Mouse (Mus musculus) liver, embryonic 15.5 days (tissue): ENCODE measurements around the gene Ccdc189. TPM values are rescaled to one million over a fixed set of nuclear protein-coding genes. Genes with fewer than 3 reads are reported as not detected.

Experiments
- ATAC-seq: fragments of 200-750 bp; cut with Nextera tagmentation; 2 replicates; pipeline ENCODE4 v1.8.0; 2017; ENCODE audit warnings: moderate number of reproducible peaks, mild to moderate bottlenecking, moderate library complexity; ENCODE audit not compliant: insufficient read depth
- H3K27ac ChIP-seq: fragments of 300-500 bp; sonication (generic); replicated peaks from 2 replicates; pipeline ENCODE4 v1.5.1; 2015; ENCODE audit warnings: mild to moderate bottlenecking, inconsistent platforms
- H3K27me3 ChIP-seq: fragments of 300-500 bp; sonication (generic); 2 replicates; pipeline ENCODE4 v1.6.1; 2015; ENCODE audit warnings: mild to moderate bottlenecking, inconsistent platforms
- H3K36me3 ChIP-seq: fragments of 300-500 bp; sonication (generic); replicated peaks from 2 replicates; pipeline ENCODE4 v1.6.1; 2015; ENCODE audit warnings: moderate library complexity, mild to moderate bottlenecking, inconsistent platforms
- H3K4me1 ChIP-seq: fragments of 300-500 bp; sonication (generic); replicated peaks from 2 replicates; pipeline ENCODE4 v1.6.1; 2015; ENCODE audit warnings: inconsistent platforms
- H3K4me2 ChIP-seq: fragments of 300-500 bp; sonication (generic); 2 replicates; pipeline ENCODE4 v1.6.1; 2015; ENCODE audit warnings: moderate library complexity, mild to moderate bottlenecking, inconsistent platforms
- H3K4me3 ChIP-seq: fragments of 300-500 bp; sonication (generic); replicated peaks from 2 replicates; pipeline ENCODE4 v1.5.1; 2015; ENCODE audit warnings: mild to moderate bottlenecking, inconsistent platforms
- H3K9ac ChIP-seq: fragments of 300-500 bp; sonication (generic); 2 replicates; pipeline ENCODE4 v1.6.1; 2015; ENCODE audit warnings: moderate library complexity, mild to moderate bottlenecking, inconsistent platforms
- H3K9me3 ChIP-seq: fragments of 300-500 bp; sonication (generic); replicated peaks from 2 replicates; pipeline ENCODE4 v1.6.1; 2016; ENCODE audit warnings: inconsistent platforms
- WGBS: fragments of 180-500 bp; shearing (Covaris S2); methylation state at CpG from one replicate; pipeline ENCODE4 v1.1.7; 2015; ENCODE audit warnings: mixed read lengths; ENCODE audit not compliant: insufficient replicate concordance; 5-methylcytosine and 5-hydroxymethylcytosine counted together
- polyA plus RNA-seq: library from polyadenylated mRNA; unstranded; fragments of >200 nt; fragmentation: Nextera tagmentation; extraction: Ambion mirVana; gene quantifications from 2 replicates; pipeline ENCODE4 v1.2.1, GENCODE M21; 2015

The Ccdc189 gene
- polyA plus RNA-seq, 1 experiment from 2014 or later = 8.3 TPM

- Histone ChIP-seq H3K9ac (peak within 1 kb of the TSS; percentile 72), H3K4me3 (peak within 1 kb of the TSS; percentile 73), H3K4me2 (peak within 1 kb of the TSS; percentile 95), H3K27me3 (peaks cover 23% of the 10 kb centered on the region), H3K27ac (peak within 1 kb of the TSS; percentile 72; the same call in 1 of the 2 replicates), H3K9me3 (no peaks in the 10 kb centered on the region), H3K36me3 (peaks cover 26% of the 10 kb centered on the region), H3K4me1 (peaks cover 25% of the 10 kb centered on the region)
- WGBS = 2% methylated on average over 45 of the region's 50 CpGs
- ATAC-seq = peak; percentile 68
Observed at GRCm38 (mm10) chr7:127614891-127615843, 26.8 kb upstream of the Ccdc189 start, which contains the start of gene Zfp629. TSS of gene Zfp629 (minus strand) at chr7:127615797.

GRCm38 (mm10) chr7:127614511-127614890, 26.1 kb upstream of the Ccdc189 start:
- peaks cover 30% of the 10 kb centered on the region for H3K36me3 ChIP-seq
- H3K4me2 ChIP-seq = peak overlapping the region; percentile 95
- peak overlapping the region; percentile 73 for H3K4me3 ChIP-seq
- peak overlapping the region; percentile 72 for H3K9ac ChIP-seq
- H3K9me3 ChIP-seq = no peaks in the 10 kb centered on the region
- peaks cover 25% of the 10 kb centered on the region for H3K4me1 ChIP-seq
- peaks cover 23% of the 10 kb centered on the region for H3K27me3 ChIP-seq
- peak; percentile 72 for ATAC-seq
- WGBS = under 1% methylated on average over 44 of the region's 44 CpGs
- peak overlapping the region; percentile 72; the same call in 1 of the 2 replicates for H3K27ac ChIP-seq

- no peaks in the 10 kb centered on the region for H3K9me3 ChIP-seq
- 35% methylated on average over 8 of the region's 8 CpGs for WGBS
- H3K4me3 ChIP-seq = peak overlapping the region; percentile 73
- H3K27me3 ChIP-seq = peaks cover 23% of the 10 kb centered on the region
- H3K27ac ChIP-seq = no peak overlapping the region
- H3K9ac ChIP-seq = peak overlapping the region; percentile 72; the same call in 1 of the 2 replicates
- peaks cover 25% of the 10 kb centered on the region for H3K4me1 ChIP-seq
- peak overlapping the region; percentile 95 for H3K4me2 ChIP-seq
- peak; percentile 23; the same call in 1 of the 2 replicates for ATAC-seq
- H3K36me3 ChIP-seq = peaks cover 34% of the 10 kb centered on the region
Observed at GRCm38 (mm10) chr7:127614091-127614490, 25.7 kb upstream of the Ccdc189 start.

- Histone ChIP-seq H3K27ac (no peak overlapping the region), H3K27me3 (peaks cover 23% of the 10 kb centered on the region), H3K4me1 (peaks cover 25% of the 10 kb centered on the region), H3K4me2 (peak overlapping the region; percentile 95), H3K9ac (no peak overlapping the region), H3K4me3 (no peak overlapping the region), H3K36me3 (peaks cover 34% of the 10 kb centered on the region), H3K9me3 (no peaks in the 10 kb centered on the region)
- no peak for ATAC-seq
- 83% methylated on average over 8 of the region's 8 CpGs for WGBS
Observed at GRCm38 (mm10) chr7:127613501-127613900, 25.1 kb upstream of the Ccdc189 start.

GRCm38 (mm10) chr7:127611561-127611960, 23.2 kb upstream of the Ccdc189 start:
- ATAC-seq = no peak
- Histone ChIP-seq H3K36me3 (peaks cover 34% of the 10 kb centered on the region), H3K4me3 (no peak overlapping the region), H3K4me2 (no peak overlapping the region), H3K27me3 (peaks cover 23% of the 10 kb centered on the region), H3K9ac (no peak overlapping the region), H3K9me3 (no peaks in the 10 kb centered on the region), H3K27ac (no peak overlapping the region), H3K4me1 (peaks cover 25% of the 10 kb centered on the region)
- WGBS = 91% methylated on average over 26 of the region's 26 CpGs

GRCm38 (mm10) chr7:127611011-127611410, 22.6 kb upstream of the Ccdc189 start:
- 92% methylated on average over 29 of the region's 29 CpGs for WGBS
- Histone ChIP-seq H3K27ac (no peak overlapping the region), H3K4me2 (no peak overlapping the region), H3K4me3 (no peak overlapping the region), H3K9ac (no peak overlapping the region), H3K4me1 (peaks cover 22% of the 10 kb centered on the region), H3K9me3 (no peaks in the 10 kb centered on the region), H3K36me3 (peaks cover 34% of the 10 kb centered on the region), H3K27me3 (peaks cover 23% of the 10 kb centered on the region)
- ATAC-seq = no peak

GRCm38 (mm10) chr7:127607150-127607549, 18.8 kb upstream of the Ccdc189 start:
- Histone ChIP-seq H3K27ac (no peak overlapping the region), H3K9ac (no peak overlapping the region), H3K4me2 (no peak overlapping the region), H3K27me3 (no peaks in the 10 kb centered on the region), H3K9me3 (no peaks in the 10 kb centered on the region), H3K4me1 (no peaks in the 10 kb centered on the region), H3K36me3 (peaks cover 52% of the 10 kb centered on the region), H3K4me3 (no peak overlapping the region)
- WGBS = 69% methylated on average over 6 of the region's 6 CpGs
- no peak for ATAC-seq

- H3K9me3 ChIP-seq = no peaks in the 10 kb centered on the region
- no peaks in the 10 kb centered on the region for H3K27me3 ChIP-seq
- H3K27ac ChIP-seq = no peak overlapping the region
- no peak overlapping the region for H3K9ac ChIP-seq
- no peaks in the 10 kb centered on the region for H3K4me1 ChIP-seq
- H3K4me2 ChIP-seq = no peak overlapping the region
- H3K36me3 ChIP-seq = peaks cover 54% of the 10 kb centered on the region
- WGBS = 78% methylated on average over 10 of the region's 10 CpGs
- ATAC-seq = no peak
- no peak overlapping the region for H3K4me3 ChIP-seq
Observed at GRCm38 (mm10) chr7:127604256-127604655, 15.9 kb upstream of the Ccdc189 start.

GRCm38 (mm10) chr7:127602903-127603302, 14.5 kb upstream of the Ccdc189 start:
- no peaks in the 10 kb centered on the region for H3K9me3 ChIP-seq
- H3K36me3 ChIP-seq = peaks cover 66% of the 10 kb centered on the region
- no peak overlapping the region for H3K9ac ChIP-seq
- no peak overlapping the region for H3K4me2 ChIP-seq
- H3K27ac ChIP-seq = no peak overlapping the region
- no peak for ATAC-seq
- H3K4me1 ChIP-seq = no peaks in the 10 kb centered on the region
- no peak overlapping the region for H3K4me3 ChIP-seq
- 86% methylated on average over 2 of the region's 2 CpGs for WGBS
- no peaks in the 10 kb centered on the region for H3K27me3 ChIP-seq

GRCm38 (mm10) chr7:127601735-127602134, 13.3 kb upstream of the Ccdc189 start:
- Histone ChIP-seq H3K4me3 (no peak overlapping the region), H3K27me3 (no peaks in the 10 kb centered on the region), H3K9me3 (no peaks in the 10 kb centered on the region), H3K36me3 (peaks cover 78% of the 10 kb centered on the region), H3K4me1 (no peaks in the 10 kb centered on the region), H3K4me2 (no peak overlapping the region), H3K27ac (no peak overlapping the region), H3K9ac (no peak overlapping the region)
- WGBS = 77% methylated on average over 4 of the region's 4 CpGs
- ATAC-seq = no peak

- Histone ChIP-seq H3K36me3 (peaks cover 89% of the 10 kb centered on the region), H3K27me3 (no peaks in the 10 kb centered on the region), H3K9ac (no peak overlapping the region), H3K27ac (no peak overlapping the region), H3K4me1 (no peaks in the 10 kb centered on the region), H3K4me2 (no peak overlapping the region), H3K4me3 (no peak overlapping the region), H3K9me3 (no peaks in the 10 kb centered on the region)
- WGBS = 86% methylated on average over 7 of the region's 7 CpGs
- no peak for ATAC-seq
Observed at GRCm38 (mm10) chr7:127600612-127601011, 12.2 kb upstream of the Ccdc189 start.
